Mouse (Mus musculus): ENCODE results near the gene Tmem104. TPM values are rescaled to one million over a fixed set of nuclear protein-coding genes. Genes with fewer than 3 reads are reported as not detected.
A peak's percentile ranks its signal among the peaks of the same experiment; 100 is the strongest.

The Tmem104 gene
- polyA plus RNA-seq, 1 experiment from 2014 or later: 15.1 TPM

DNA sequence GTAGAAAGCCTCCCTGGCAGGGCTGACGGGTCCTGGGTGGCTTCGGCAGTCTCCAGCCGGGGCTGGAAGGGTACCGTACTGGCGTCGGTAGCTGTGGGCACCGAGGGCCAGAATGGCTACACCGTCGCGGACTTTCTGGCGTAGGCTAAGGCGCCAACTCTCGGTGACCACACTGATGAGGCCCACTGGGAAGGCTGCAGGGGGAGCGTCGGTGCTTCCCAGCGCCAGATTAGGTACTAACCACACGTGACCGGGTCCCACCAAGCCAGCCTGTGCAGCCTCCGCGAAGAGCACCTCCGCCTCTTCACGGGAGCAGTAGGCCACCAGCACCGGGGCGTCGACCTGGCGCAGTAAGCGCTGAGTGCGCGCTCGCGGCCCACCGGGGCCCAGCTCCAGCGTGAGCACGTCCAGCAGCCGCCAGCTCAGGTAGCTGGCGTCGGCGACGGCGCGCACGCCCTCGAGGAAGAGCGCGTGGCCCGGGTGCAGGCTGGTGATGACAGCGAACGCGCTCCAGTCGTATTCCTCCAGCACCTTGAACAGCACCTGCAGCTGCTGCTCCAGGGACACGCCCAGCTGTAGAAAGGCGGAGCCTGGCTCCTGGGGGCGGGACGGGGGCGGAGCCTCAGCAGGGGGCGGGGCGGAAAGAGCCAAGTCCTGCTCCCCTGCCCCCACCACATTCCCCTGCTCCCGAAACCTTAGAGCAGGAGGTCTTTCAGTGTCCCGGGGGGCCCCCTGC, 70.7 kb downstream of the Tmem104 start:
- Histone ChIP-seq H3K4me1 (replicated peaks) (peaks cover 7% of the 10 kb centered on the region; the same call in 1 of the 2 replicates), H3K27ac (replicated peaks) (no peak overlapping the region), H3K36me3 (no peaks in the 10 kb centered on the region), H3K27me3 (peaks cover 75% of the 10 kb centered on the region), H3K9me3 (no peaks in the 10 kb centered on the region), H3K9ac (no peak overlapping the region), H3K4me3 (peak overlapping the region; percentile 21), H3K4me2 (peak overlapping the region; percentile 43)
- peak; percentile 43; the same call in 1 of the 2 replicates for ATAC-seq (ENCODE audit: low FRiP score, low read depth)
- WGBS: 15% methylated on average over 59 of the region's 59 CpGs

DNA sequence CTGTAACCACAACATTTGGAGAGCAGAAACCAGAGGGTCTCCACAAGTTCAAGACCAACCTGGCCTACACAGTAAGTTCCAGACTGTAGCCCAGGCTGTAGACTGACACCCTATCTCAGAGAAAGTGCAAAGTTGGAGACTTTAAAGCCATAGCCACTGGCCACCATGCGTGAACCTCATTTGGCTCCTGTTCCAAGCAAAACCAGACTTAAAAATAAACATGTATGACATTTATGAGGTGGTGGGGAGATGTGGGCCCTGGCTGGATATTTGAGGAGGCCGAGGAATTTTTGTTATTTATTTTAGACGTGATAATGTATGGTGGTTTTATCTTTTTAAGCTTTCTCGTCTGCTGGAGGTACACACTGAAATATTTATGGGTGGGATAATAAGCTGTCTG, 71.8 kb downstream of the Tmem104 start:
- H3K4me2 ChIP-seq: no peak overlapping the region
- WGBS: 80% methylated on average over 4 of the region's 4 CpGs
- peaks cover 84% of the 10 kb centered on the region for H3K27me3 ChIP-seq
- H3K27ac ChIP-seq (replicated peaks): no peak overlapping the region
- no peak for ATAC-seq (ENCODE audit: low FRiP score, low read depth)
- H3K4me1 ChIP-seq (replicated peaks): peaks cover 7% of the 10 kb centered on the region; the same call in 1 of the 2 replicates
- no peaks in the 10 kb centered on the region for H3K9me3 ChIP-seq
- H3K36me3 ChIP-seq: no peaks in the 10 kb centered on the region
- no peak overlapping the region for H3K4me3 ChIP-seq
- no peak overlapping the region for H3K9ac ChIP-seq

DNA sequence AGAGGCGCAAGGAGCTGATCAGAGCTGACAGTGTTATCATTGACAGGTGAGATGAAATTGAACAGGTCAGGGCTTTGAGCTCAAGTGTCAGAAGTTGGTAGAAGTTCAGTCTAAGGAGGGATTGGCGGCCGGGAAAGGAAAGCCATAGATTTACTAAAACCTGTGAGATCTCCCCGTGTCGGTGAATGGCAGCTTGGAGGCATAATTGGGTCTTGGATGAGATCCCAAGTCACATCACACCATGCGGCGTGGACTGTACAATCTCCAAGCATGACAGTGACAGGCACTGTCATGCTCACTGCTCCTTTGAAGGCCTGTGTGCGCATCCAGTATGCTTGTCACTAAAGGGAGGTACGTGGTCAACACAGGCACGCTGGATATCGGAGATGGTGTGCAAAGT, 75.7 kb downstream of the Tmem104 start:
- Histone ChIP-seq H3K36me3 (no peaks in the 10 kb centered on the region), H3K9me3 (no peaks in the 10 kb centered on the region), H3K4me2 (no peak overlapping the region), H3K4me1 (replicated peaks) (peaks cover 30% of the 10 kb centered on the region), H3K9ac (no peak overlapping the region), H3K4me3 (no peak overlapping the region), H3K27ac (replicated peaks) (no peak overlapping the region), H3K27me3 (peaks cover 96% of the 10 kb centered on the region)
- no peak for ATAC-seq (ENCODE audit: low FRiP score, low read depth)
- 76% methylated on average over 11 of the region's 11 CpGs for WGBS

DNA sequence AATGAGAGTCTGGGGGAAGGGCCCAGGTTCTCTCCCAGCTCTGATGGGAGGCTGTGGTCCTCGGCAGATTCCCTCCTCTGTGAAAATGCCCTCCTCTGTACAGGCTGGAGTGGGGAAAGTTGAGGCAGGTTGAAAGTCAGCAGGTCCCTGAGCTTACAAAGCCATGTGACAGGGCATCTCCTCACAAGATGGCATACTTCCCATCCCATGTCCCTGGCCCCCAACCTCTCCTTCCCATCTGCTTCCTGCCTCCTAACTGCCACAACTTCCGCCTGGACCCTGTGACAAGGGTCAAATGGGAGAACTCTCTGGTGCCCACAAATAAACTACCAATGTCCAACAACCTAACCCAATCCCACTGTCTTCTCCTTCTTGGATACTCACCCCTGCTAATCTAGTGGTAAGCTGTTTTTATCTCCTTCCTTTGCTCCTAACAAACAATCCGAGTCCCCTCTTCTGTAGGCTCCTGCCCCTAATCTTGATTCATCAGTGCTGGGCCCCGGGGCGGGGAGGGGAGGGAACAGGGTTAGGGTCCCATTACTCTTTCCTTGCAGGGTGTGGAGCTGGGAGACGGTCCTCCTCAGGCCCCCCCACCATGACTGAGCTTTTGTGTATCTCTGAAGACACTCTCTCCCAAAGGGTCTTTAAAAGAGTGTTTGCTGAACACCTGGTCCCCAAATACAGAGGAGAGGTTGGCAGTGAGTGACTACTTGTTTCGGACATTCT, 77.0 kb downstream of the Tmem104 start:
- Histone ChIP-seq H3K9ac (no peak overlapping the region), H3K36me3 (peaks cover 7% of the 10 kb centered on the region; the same call in 1 of the 2 replicates), H3K9me3 (no peaks in the 10 kb centered on the region), H3K4me3 (no peak overlapping the region), H3K4me1 (replicated peaks) (peaks cover 25% of the 10 kb centered on the region), H3K4me2 (no peak overlapping the region), H3K27ac (replicated peaks) (no peak overlapping the region), H3K27me3 (peaks cover 96% of the 10 kb centered on the region)
- 76% methylated on average over 7 of the region's 7 CpGs for WGBS
- no peak for ATAC-seq (ENCODE audit: low FRiP score, low read depth)

DNA sequence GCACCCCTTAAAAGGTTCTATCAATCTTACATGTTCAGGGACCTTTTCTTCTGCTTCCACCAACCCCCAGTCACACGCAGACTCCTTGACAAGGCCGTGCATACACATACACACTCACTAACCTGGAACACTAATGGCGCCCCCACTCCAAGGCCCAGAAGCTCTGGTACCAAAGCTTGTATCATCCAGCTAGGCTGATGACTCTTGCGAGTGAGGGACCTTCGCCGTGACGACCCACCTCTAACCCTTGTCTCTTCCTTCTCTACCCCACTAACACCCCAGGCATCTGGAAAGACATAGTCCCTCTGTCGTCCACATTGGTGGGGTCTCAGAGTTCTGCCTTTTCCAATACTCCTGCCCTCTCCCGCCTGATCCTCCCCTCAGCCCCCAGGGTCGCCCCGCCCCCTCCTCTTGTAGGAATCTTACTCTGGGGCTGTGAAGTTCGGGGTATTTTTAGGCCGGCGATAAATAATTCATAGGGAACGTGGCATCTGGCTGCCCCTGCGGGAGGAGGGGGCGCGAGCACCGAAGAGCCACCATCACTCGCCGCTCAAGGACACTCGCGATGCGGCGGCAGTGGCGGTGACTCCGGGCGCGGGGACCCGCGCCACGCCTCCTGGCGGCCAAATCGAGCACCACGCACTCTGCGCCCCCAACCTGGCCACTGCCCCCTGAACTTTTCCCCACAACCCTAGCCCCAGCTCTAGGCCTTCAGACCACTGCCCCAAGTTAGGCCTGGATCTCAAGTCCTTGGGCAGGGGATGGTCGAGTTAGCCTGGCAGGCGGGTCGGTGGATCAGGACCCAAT, 77.8 kb downstream of the Tmem104 start:
- Histone ChIP-seq H3K4me1 (replicated peaks) (peaks cover 25% of the 10 kb centered on the region), H3K27me3 (peaks cover 93% of the 10 kb centered on the region), H3K27ac (replicated peaks) (no peak overlapping the region), H3K4me2 (peak overlapping the region; percentile 46), H3K36me3 (peaks cover 10% of the 10 kb centered on the region; the same call in 1 of the 2 replicates), H3K9ac (no peak overlapping the region), H3K9me3 (no peaks in the 10 kb centered on the region), H3K4me3 (peak overlapping the region; percentile 22)
- ATAC-seq (ENCODE audit: low FRiP score, low read depth): no peak
- 8% methylated on average over 39 of the region's 39 CpGs for WGBS

DNA sequence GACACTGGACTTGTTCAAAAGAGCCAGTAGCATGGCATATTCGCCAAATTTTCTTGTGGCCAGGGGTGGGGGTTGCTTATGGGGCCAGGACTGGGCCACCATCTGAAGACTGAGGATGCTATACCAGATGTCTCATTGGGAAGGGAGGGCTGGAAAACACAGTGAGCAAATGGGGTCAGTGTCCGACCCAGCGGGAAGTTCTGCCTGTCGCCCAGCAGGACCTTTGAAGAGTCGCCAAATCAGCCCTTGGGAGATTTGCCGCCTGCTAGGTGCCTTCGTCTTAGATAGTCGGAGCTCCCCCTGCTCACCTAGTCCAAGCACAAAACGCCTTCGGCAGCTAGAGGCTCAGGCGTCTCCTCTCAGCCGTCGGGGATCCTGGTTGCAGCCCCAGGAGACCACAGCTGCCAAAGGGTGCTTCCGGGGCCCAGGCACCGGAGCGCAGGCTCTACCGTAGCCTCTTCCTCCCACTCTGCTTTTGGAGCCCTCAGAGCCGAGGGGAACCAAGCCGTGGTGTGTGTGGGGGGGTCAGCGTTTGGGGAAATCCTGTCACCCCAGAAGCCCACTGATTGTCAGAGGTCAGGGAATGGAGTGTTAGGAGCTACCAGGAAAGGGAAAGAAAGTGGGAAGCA, 78.6 kb downstream of the Tmem104 start:
- Histone ChIP-seq H3K9me3 (no peaks in the 10 kb centered on the region), H3K36me3 (peaks cover 10% of the 10 kb centered on the region; the same call in 1 of the 2 replicates), H3K4me1 (replicated peaks) (peaks cover 29% of the 10 kb centered on the region), H3K4me2 (peak overlapping the region; percentile 61), H3K27ac (replicated peaks) (no peak overlapping the region), H3K4me3 (no peak overlapping the region; the same call in 1 of the 2 replicates), H3K27me3 (peaks cover 85% of the 10 kb centered on the region), H3K9ac (no peak overlapping the region)
- ATAC-seq (ENCODE audit: low FRiP score, low read depth): no peak
- WGBS: 5% methylated on average over 20 of the region's 20 CpGs

DNA sequence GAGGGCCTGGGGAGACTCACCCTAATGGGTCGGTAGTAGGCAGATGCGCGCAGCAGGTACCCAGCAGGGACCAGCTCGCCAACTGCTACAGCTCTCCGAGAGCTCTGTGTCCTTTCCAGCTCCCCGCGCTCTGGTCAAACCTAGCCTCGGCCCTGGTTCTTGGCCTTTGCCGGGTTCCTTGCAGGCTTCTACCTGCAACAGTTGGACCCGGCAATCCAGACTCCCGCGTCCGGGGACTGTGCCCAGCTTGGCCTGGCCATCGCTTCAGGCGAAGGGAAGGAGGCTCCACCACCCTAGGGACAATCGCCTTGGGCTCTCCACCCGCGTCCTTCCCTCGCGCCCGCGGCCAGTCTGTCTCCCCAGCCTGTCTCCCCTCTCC, 79.1 kb downstream of the Tmem104 start:
- H3K9ac ChIP-seq: peak overlapping the region; percentile 21; the same call in 1 of the 2 replicates
- no peak overlapping the region for H3K27ac ChIP-seq (replicated peaks)
- peak overlapping the region; percentile 61 for H3K4me2 ChIP-seq
- peaks cover 10% of the 10 kb centered on the region; the same call in 1 of the 2 replicates for H3K36me3 ChIP-seq
- H3K4me1 ChIP-seq (replicated peaks): peaks cover 29% of the 10 kb centered on the region
- 2% methylated on average over 22 of the region's 22 CpGs for WGBS
- H3K27me3 ChIP-seq: peaks cover 80% of the 10 kb centered on the region
- ATAC-seq (ENCODE audit: low FRiP score, low read depth): no peak
- no peaks in the 10 kb centered on the region for H3K9me3 ChIP-seq
- H3K4me3 ChIP-seq: peak overlapping the region; percentile 33

DNA sequence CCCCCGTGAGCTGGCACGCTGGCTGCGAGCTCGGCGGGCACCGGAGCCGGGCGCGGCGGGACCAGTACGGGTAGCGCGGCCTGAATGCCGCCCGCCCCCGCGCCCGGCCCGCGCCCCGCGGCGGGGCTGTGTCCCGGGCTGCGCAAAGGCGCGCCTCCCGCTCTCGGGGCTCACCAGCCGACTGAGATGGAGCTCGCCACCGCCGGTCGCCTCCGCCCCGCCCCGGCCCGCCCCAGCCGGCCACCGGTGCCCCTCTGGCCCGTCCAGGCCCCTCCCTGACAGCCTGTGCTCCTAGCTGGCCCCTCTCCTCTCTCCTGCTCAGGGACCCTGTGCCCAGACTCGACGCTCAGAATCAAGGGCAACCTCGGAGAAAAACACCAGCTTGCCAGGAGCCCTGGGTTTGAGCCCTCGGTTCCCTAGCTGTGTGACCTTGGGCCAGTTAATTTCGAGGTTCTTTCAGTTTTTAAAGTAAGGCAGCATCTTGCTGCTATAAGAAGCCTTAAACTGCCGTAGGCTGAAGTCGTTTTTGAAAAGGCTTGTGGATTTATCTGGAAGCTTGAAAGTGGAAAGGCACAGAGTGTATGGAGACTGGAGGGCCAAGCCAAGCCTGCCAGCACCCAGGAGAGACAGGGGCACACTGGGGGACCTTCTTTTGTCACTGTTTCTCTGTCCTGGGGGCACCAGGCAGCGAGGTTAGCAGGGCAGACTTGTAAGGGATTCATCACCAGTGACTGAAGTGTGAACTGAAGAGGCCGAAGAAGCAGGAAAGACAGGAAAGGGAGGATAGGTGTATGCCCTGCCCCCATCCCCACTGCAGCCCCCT, 80.0 kb downstream of the Tmem104 start, which contains the start of gene Grin2c:
Grin2c (minus strand) TSS at position 183 of the 823 bp plus-strand sequence.
- no peak for ATAC-seq (ENCODE audit: low FRiP score, low read depth)
- Histone ChIP-seq H3K36me3 (peaks cover 10% of the 10 kb centered on the region; the same call in 1 of the 2 replicates), H3K4me1 (replicated peaks) (peaks cover 29% of the 10 kb centered on the region), H3K4me2 (peak within 1 kb of the TSS; percentile 61), H3K4me3 (peak within 1 kb of the TSS; percentile 33), H3K27me3 (peaks cover 72% of the 10 kb centered on the region), H3K27ac (replicated peaks) (no peak within 1 kb of the TSS), H3K9ac (peak within 1 kb of the TSS; percentile 21; the same call in 1 of the 2 replicates), H3K9me3 (no peaks in the 10 kb centered on the region)
- 8% methylated on average over 33 of the region's 50 CpGs for WGBS

DNA sequence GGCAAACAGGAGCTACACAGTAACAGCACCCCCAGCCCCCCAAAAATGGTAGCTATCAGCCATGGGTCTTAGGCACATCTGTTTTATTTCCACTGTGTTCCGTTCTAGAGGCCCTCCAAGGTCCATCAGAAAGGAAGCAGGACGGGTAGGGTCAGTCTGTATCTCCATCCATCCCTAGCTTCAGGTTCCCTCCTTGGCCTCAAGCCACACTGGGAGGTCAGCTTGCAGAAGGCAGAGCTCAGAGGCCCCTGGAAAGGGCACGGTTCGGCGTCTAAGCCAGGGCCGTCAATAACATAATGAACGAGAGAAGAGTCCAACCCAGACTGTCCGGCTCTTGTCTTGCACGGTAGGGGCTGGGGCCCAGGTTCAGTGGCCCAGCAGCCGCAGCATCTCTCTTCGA, 80.7 kb downstream of the Tmem104 start:
- Histone ChIP-seq H3K4me1 (replicated peaks) (peaks cover 29% of the 10 kb centered on the region), H3K36me3 (peaks cover 10% of the 10 kb centered on the region; the same call in 1 of the 2 replicates), H3K27ac (replicated peaks) (no peak overlapping the region), H3K4me2 (no peak overlapping the region), H3K4me3 (no peak overlapping the region), H3K9me3 (no peaks in the 10 kb centered on the region), H3K9ac (no peak overlapping the region), H3K27me3 (peaks cover 65% of the 10 kb centered on the region)
- WGBS: 69% methylated on average over 11 of the region's 11 CpGs
- ATAC-seq (ENCODE audit: low FRiP score, low read depth): no peak

DNA sequence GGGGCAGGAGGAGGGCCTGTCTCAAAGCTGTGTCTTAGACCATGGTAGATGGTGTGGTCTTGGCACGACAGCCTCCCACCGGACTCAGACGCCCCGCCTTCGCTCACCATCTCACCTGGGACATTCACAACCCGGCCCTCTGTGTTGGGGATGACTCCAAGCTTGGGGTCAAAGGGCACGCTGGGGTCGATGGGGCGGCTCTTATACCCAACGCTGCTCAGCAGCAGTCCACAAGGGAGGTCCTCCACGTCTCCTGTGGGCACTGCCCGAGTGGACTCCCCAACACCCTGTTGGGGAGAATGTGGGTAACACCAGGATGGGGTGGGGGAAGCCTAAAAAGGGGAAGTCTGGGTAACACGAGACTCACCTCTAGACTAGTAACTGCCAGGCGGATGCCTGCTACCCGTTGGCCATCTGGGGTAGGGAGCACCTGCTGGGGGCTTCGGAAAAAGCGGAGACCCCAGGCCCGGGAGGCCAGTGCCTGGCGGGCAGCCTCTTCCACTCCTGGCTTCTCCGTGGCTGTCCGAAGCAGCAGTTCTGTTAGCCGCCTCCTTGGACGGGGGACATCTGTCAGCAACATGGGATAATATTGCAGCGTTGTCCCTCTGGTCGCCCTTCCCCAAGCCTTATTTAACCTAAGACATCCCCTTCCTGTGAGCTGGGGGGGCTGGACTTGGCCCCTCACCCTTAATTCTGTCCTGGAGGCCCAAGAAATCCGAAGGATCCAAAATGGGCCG, 82.2 kb downstream of the Tmem104 start:
- Histone ChIP-seq H3K9ac (no peak overlapping the region), H3K27me3 (peaks cover 51% of the 10 kb centered on the region), H3K36me3 (peaks cover 10% of the 10 kb centered on the region; the same call in 1 of the 2 replicates), H3K4me2 (no peak overlapping the region), H3K9me3 (no peaks in the 10 kb centered on the region), H3K4me3 (no peak overlapping the region), H3K27ac (replicated peaks) (no peak overlapping the region), H3K4me1 (replicated peaks) (peaks cover 29% of the 10 kb centered on the region)
- WGBS: 89% methylated on average over 26 of the region's 27 CpGs
- ATAC-seq (ENCODE audit: low FRiP score, low read depth): no peak
